In genomic region chr9:74866596-74867313, GRCm38 (mm10) we compare ENCODE assay signal across 11 mouse cellular contexts. TPM values are rescaled to one million over a fixed set of nuclear protein-coding genes. Genes with fewer than 3 reads are reported as not detected.
DNase-seq lines count a peak whose midpoint lies in the region; ATAC-seq and TF ChIP-seq lines count a peak whose summit lies in the region.
"Had no signal": no experiment of that assay in that cellular context is flagged by ENCODE, and none has a peak within 500 bp of the region (broad histone marks: within the 10 kb centered on the region; RNA-seq: fewer than 3 reads in every experiment).

No protein-coding gene starts in this region.

- no peak overlapping the region for H3K27ac ChIP-seq in lung, embryonic 15.5 days
- H3K27ac ChIP-seq in kidney, adult 2 months (ENCODE audit: insufficient read depth, low read depth, low read length), result no peak overlapping the region
- peak overlapping the region; percentile 64 for H3K27ac ChIP-seq in liver, embryonic 15.5 days (replicated peaks)
- H3K27ac ChIP-seq in stomach, embryonic 16.5 days (ENCODE audit: low read length), result no peak overlapping the region; the same call in 1 of the 2 replicates
- no peak overlapping the region for H3K27ac ChIP-seq in thymus, adult 2 months (ENCODE audit: control insufficient read depth, insufficient read depth, low read length)

- H3K9ac ChIP-seq in lung, embryonic 15.5 days, result no peak overlapping the region
- H3K9ac ChIP-seq in liver, embryonic 15.5 days, result no peak overlapping the region
- no peak overlapping the region for H3K9ac ChIP-seq in stomach, embryonic 16.5 days (ENCODE audit: low read length)

- no peak for DNase-seq in lung, postnatal 14 days
- peak; percentile 77 for DNase-seq in kidney, adult 2 months
- no peak for DNase-seq in thymus, adult 2 months
- no peak for DNase-seq in frontal cortex, postnatal 36 days (ENCODE audit: low spot score in 2 of 2)
- DNase-seq in adrenal gland, postnatal 10 days, result no peak
- DNase-seq: cerebellum, adult 2 months had no signal

- WGBS in lung, embryonic 15.5 days, result 4% methylated on average over 27 of the region's 27 CpGs
- 5% methylated on average over 27 of the region's 27 CpGs for WGBS in kidney, adult 2 months
- 7% methylated on average over 27 of the region's 27 CpGs for WGBS in liver, embryonic 15.5 days (ENCODE audit: insufficient replicate concordance)
- WGBS in stomach, embryonic 16.5 days, result 7% methylated on average over 27 of the region's 27 CpGs
- 18% methylated on average over 27 of the region's 27 CpGs for WGBS in thymus, adult 2 months

- H3K27me3 ChIP-seq in lung, embryonic 15.5 days, result peaks cover 93% of the 10 kb centered on the region
- H3K27me3 ChIP-seq in kidney, adult 2 months (replicated peaks; ENCODE audit: control insufficient read depth, insufficient read depth, low read length), result peaks cover 8% of the 10 kb centered on the region; the same call in 1 of the 2 replicates
- peaks cover 75% of the 10 kb centered on the region for H3K27me3 ChIP-seq in liver, embryonic 15.5 days
- H3K27me3 ChIP-seq in stomach, embryonic 16.5 days (ENCODE audit: control insufficient read depth, insufficient read depth, low read length), result peaks cover 73% of the 10 kb centered on the region
- peaks cover 25% of the 10 kb centered on the region for H3K27me3 ChIP-seq in thymus, adult 2 months (ENCODE audit: control insufficient read depth, insufficient read depth, low read length)

- TF ChIP-seq CTCF in kidney, adult 2 months (conservative IDR thresholded peaks at IDR 0.05; ENCODE audit: insufficient read depth, insufficient read length, low read depth, low read length), result no peak; the same call in 1 of the 2 replicates
- no peak for TF ChIP-seq CTCF in thymus, adult 2 months (IDR thresholded peaks at IDR 0.05; ENCODE audit: borderline replicate concordance, control insufficient read depth, extremely low read depth, insufficient read depth, low read length, poor library complexity)

- no peak for TF ChIP-seq POLR2A in kidney, adult 2 months (IDR thresholded peaks at IDR 0.05; ENCODE audit: low read depth, low read length)
- TF ChIP-seq POLR2A in thymus, adult 2 months (IDR thresholded peaks at IDR 0.05; ENCODE audit: control insufficient read depth, extremely low read depth, insufficient read depth, low read length, poor library complexity), result no peak

- H3K36me3 ChIP-seq in lung, embryonic 15.5 days, result no peaks in the 10 kb centered on the region
- no peaks in the 10 kb centered on the region for H3K36me3 ChIP-seq in kidney, adult 2 months (ENCODE audit: control insufficient read depth, insufficient read depth, low read length)
- no peaks in the 10 kb centered on the region for H3K36me3 ChIP-seq in liver, embryonic 15.5 days (replicated peaks)
- no peaks in the 10 kb centered on the region for H3K36me3 ChIP-seq in stomach, embryonic 16.5 days (ENCODE audit: control insufficient read depth, insufficient read depth, low read length)
- H3K36me3 ChIP-seq in thymus, adult 2 months (ENCODE audit: control insufficient read depth, insufficient read depth, low read length), result no peaks in the 10 kb centered on the region

- peaks cover 26% of the 10 kb centered on the region for H3K4me1 ChIP-seq in lung, embryonic 15.5 days
- peaks cover 6% of the 10 kb centered on the region; the same call in 1 of the 2 replicates for H3K4me1 ChIP-seq in kidney, adult 2 months (ENCODE audit: control insufficient read depth, insufficient read depth, low read length)
- H3K4me1 ChIP-seq in liver, embryonic 15.5 days (replicated peaks), result no peaks in the 10 kb centered on the region
- peaks cover 13% of the 10 kb centered on the region; the same call in 1 of the 2 replicates for H3K4me1 ChIP-seq in stomach, embryonic 16.5 days (ENCODE audit: control insufficient read depth, insufficient read depth, low read length)
- H3K4me1 ChIP-seq in thymus, adult 2 months (replicated peaks; ENCODE audit: control insufficient read depth, insufficient read depth, low read length), result no peaks in the 10 kb centered on the region; the same call in 1 of the 2 replicates

- H3K4me3 ChIP-seq in lung, embryonic 15.5 days, result no peak overlapping the region; the same call in 1 of the 2 replicates
- H3K4me3 ChIP-seq in kidney, adult 2 months (ENCODE audit: insufficient read depth, low read depth, low read length), result no peak overlapping the region
- no peak overlapping the region; the same call in 1 of the 2 replicates for H3K4me3 ChIP-seq in liver, embryonic 15.5 days (replicated peaks)
- H3K4me3 ChIP-seq in stomach, embryonic 16.5 days (replicated peaks; ENCODE audit: low read length), result no peak overlapping the region; the same call in 1 of the 2 replicates
- no peak overlapping the region for H3K4me3 ChIP-seq in thymus, adult 2 months (ENCODE audit: control insufficient read depth, insufficient read depth, low read length)

- 0 out of 2 replicates have a peak overlapping the region, but pooled peaks have one; percentile 7 for H3K4me2 ChIP-seq in lung, embryonic 15.5 days
- peak overlapping the region; percentile 46 for H3K4me2 ChIP-seq in liver, embryonic 15.5 days
- peak overlapping the region; percentile 10 for H3K4me2 ChIP-seq in stomach, embryonic 16.5 days (ENCODE audit: low read depth, low read length)

- H3K9me3 ChIP-seq in lung, embryonic 15.5 days, result no peaks in the 10 kb centered on the region
- no peaks in the 10 kb centered on the region for H3K9me3 ChIP-seq in liver, embryonic 15.5 days (replicated peaks)
- no peaks in the 10 kb centered on the region for H3K9me3 ChIP-seq in stomach, embryonic 16.5 days (replicated peaks; ENCODE audit: control insufficient read depth, low read length)

- 0 out of 2 replicates have a peak, but pooled peaks have one; percentile 36 for ATAC-seq in lung, embryonic 15.5 days (ENCODE audit: borderline replicate concordance, extremely low read depth, low FRiP score, low TSS enrichment)
- ATAC-seq in liver, embryonic 15.5 days (ENCODE audit: insufficient read depth), result peak; percentile 66
- peak; percentile 74; the same call in 1 of the 2 replicates for ATAC-seq in stomach, embryonic 16.5 days (ENCODE audit: insufficient read depth, low FRiP score)

RNA-seq across cellular contexts. Expression of gene Onecut1, which starts 5.0 kb away (rescaled TPM):
- polyA plus RNA-seq in lung, embryonic 15.5 days (2015; fragmentation: Nextera tagmentation; extraction: Ambion mirVana), result 0.06 TPM in 1 of 2 replicates, not detected in the other
- polyA plus RNA-seq in kidney, adult 2 months (2012; rRNA removed), result not detected in 2 replicates
- 2.0 and 2.2 TPM in 2 replicates for polyA plus RNA-seq in liver, embryonic 15.5 days (2015; fragmentation: Nextera tagmentation; extraction: Ambion mirVana)
- polyA plus RNA-seq in stomach, embryonic 16.5 days (2015; fragmentation: Nextera tagmentation; extraction: Ambion mirVana), result 1.5 and 2.0 TPM in 2 replicates
- polyA plus RNA-seq in thymus, adult 2 months (2012; rRNA removed), result 0.03 and 0.05 TPM in 2 replicates
- total RNA-seq in adrenal gland, postnatal 10 days (2021), result 1 to 10 TPM; 1.1 to 4.8 TPM
- total RNA-seq: CH12.LX had no signal
- polyA plus RNA-seq: gonadal fat pad, adult 2 months had no signal
